Mouse (Mus musculus) midbrain, postnatal 0 days (tissue): ENCODE results near the gene Mrpl12. TPM values are rescaled to one million over a fixed set of nuclear protein-coding genes. Genes with fewer than 3 reads are reported as not detected.
A peak's percentile ranks its signal among the peaks of the same experiment; 100 is the strongest.

Experiments used
- ATAC-seq: fragments of 200-750 bp; cut with Nextera tagmentation; 2 replicates; pipeline ENCODE4 v1.8.0; 2017; ENCODE audit warnings: moderate number of reproducible peaks, mild to moderate bottlenecking, moderate TSS enrichment, moderate library complexity; ENCODE audit not compliant: low FRiP score
- DNase-seq: peaks from one replicate; pipeline ENCODE4 v3.0.0-alpha.2; 2015; ENCODE audit warnings: low spot score
- H3K27ac ChIP-seq: fragments of 300-500 bp; sonication (generic); 2 replicates; pipeline ENCODE4 v1.5.1; 2014; ENCODE audit warnings: low read depth, mild to moderate bottlenecking, low read length, mixed read lengths
- H3K27me3 ChIP-seq: fragments of 300-500 bp; sonication (generic); 2 replicates; pipeline ENCODE4 v1.6.1; 2014; ENCODE audit warnings: low read length, control low read depth, mixed read lengths; ENCODE audit not compliant: insufficient read depth
- H3K36me3 ChIP-seq: fragments of 300-500 bp; sonication (generic); 2 replicates; pipeline ENCODE4 v1.6.1; 2014; ENCODE audit warnings: low read length, control low read depth, mixed read lengths; ENCODE audit not compliant: insufficient read depth
- H3K4me1 ChIP-seq: fragments of 300-500 bp; sonication (generic); 2 replicates; pipeline ENCODE4 v1.6.1; 2014; ENCODE audit warnings: mild to moderate bottlenecking, control low read depth, antibody characterized with exemption, low read length, mixed read lengths; ENCODE audit not compliant: insufficient read depth
- H3K4me2 ChIP-seq: fragments of 300-500 bp; sonication (generic); 2 replicates; pipeline ENCODE4 v1.6.1; 2014; ENCODE audit warnings: low read depth, mild to moderate bottlenecking, low read length, mixed read lengths; ENCODE audit not compliant: poor library complexity, severe bottlenecking
- H3K4me3 ChIP-seq: fragments of 300-500 bp; sonication (generic); 2 replicates; pipeline ENCODE4 v1.5.1; 2014; ENCODE audit warnings: low read depth, mild to moderate bottlenecking, low read length, moderate library complexity
- H3K9ac ChIP-seq: fragments of 300-500 bp; sonication (generic); replicated peaks from 2 replicates; pipeline ENCODE4 v1.6.1; 2014; ENCODE audit warnings: mild to moderate bottlenecking, low read length, moderate library complexity, mixed read lengths; ENCODE audit not compliant: poor library complexity, severe bottlenecking
- H3K9me3 ChIP-seq: fragments of 300-500 bp; sonication (generic); 2 replicates; pipeline ENCODE4 v1.6.1; 2016; ENCODE audit warnings: low read length, control low read depth
- CTCF ChIP-seq: IDR thresholded peaks from 2 replicates; pipeline ENCODE4 v1.5.1; 2016; ENCODE audit warnings: antibody characterized with exemption, mild to moderate bottlenecking
- WGBS: fragments of 180-500 bp; shearing (Covaris S2); extraction: QIAGEN DNeasy Blood & Tissue Kit; methylation state at CpG from one replicate; pipeline ENCODE4 v1.1.7; 2014; 5-methylcytosine and 5-hydroxymethylcytosine counted together
- polyA plus RNA-seq: library from polyadenylated mRNA; unstranded; fragments of >200 nt; fragmentation: Nextera tagmentation; extraction: Ambion mirVana; gene quantifications from 2 replicates; pipeline ENCODE4 v1.2.1, GENCODE M21; 2015
- total RNA-seq: library from RNA; depleted of rRNA; stranded (reverse); fragments of >200 nt; gene quantifications from 2 replicates; pipeline ENCODE4 v1.2.3, GENCODE M21; 2014

The Mrpl12 gene
- total and polyA plus RNA-seq, 2 experiments from 2014 or later = 42.7 to 147 TPM

- Histone ChIP-seq H3K9me3 (no peaks in the 10 kb centered on the region), H3K4me3 (peak overlapping the region; percentile 75)
- WGBS = 5% methylated on average over 10 of the region's 10 CpGs
These were observed 838 bp downstream of the Mrpl12 start for GRCm38 (mm10) chr11:120485251-120485650.

GRCm38 (mm10) chr11:120488516-120488915 lies 4.1 kb downstream of the Mrpl12 start:
- H3K36me3 ChIP-seq = peaks cover 23% of the 10 kb centered on the region
- no peak overlapping the region for H3K4me2 ChIP-seq
- WGBS = 76% methylated on average over 4 of the region's 4 CpGs
- H3K4me3 ChIP-seq = no peak overlapping the region
- peaks cover 21% of the 10 kb centered on the region for H3K4me1 ChIP-seq
- no peak overlapping the region for H3K9ac ChIP-seq
- H3K27ac ChIP-seq = no peak overlapping the region
- ATAC-seq (no peak), DNase-seq (no peak)
- no peaks in the 10 kb centered on the region for H3K27me3 ChIP-seq
- H3K9me3 ChIP-seq = no peaks in the 10 kb centered on the region
- TF ChIP-seq CTCF = no peak

More at GRCm38 (mm10) chr11:120485251-120485650, 838 bp downstream of the Mrpl12 start:
- DNase-seq = no peak
- Histone ChIP-seq H3K27ac (peak overlapping the region; percentile 74; the same call in 1 of the 2 replicates), H3K27me3 (no peaks in the 10 kb centered on the region), H3K36me3 (peaks cover 46% of the 10 kb centered on the region), H3K9ac (peak overlapping the region; percentile 87), H3K4me2 (peak overlapping the region; percentile 59), H3K4me1 (peaks cover 3% of the 10 kb centered on the region; the same call in 1 of the 2 replicates)
- TF ChIP-seq CTCF = no peak
- no peak for ATAC-seq

GRCm38 (mm10) chr11:120489054-120489761 lies 4.8 kb downstream of the Mrpl12 start:
- TF ChIP-seq CTCF = peak; percentile 92

GRCm38 (mm10) chr11:120490291-120491046 lies 6.1 kb downstream of the Mrpl12 start:
- Histone ChIP-seq H3K4me1 (peaks cover 19% of the 10 kb centered on the region), H3K27ac (peak overlapping the region; percentile 55; the same call in 1 of the 2 replicates), H3K36me3 (peaks cover 26% of the 10 kb centered on the region), H3K9me3 (no peaks in the 10 kb centered on the region), H3K4me3 (no peak overlapping the region), H3K9ac (no peak overlapping the region), H3K4me2 (no peak overlapping the region), H3K27me3 (no peaks in the 10 kb centered on the region)
- TF ChIP-seq CTCF = peak; percentile 19
- DNase-seq (no peak), ATAC-seq (no peak)
- 34% methylated on average over 4 of the region's 4 CpGs for WGBS

More at GRCm38 (mm10) chr11:120489054-120489761, 4.8 kb downstream of the Mrpl12 start:
- Histone ChIP-seq H3K36me3 (peaks cover 21% of the 10 kb centered on the region), H3K9ac (no peak overlapping the region), H3K27me3 (no peaks in the 10 kb centered on the region), H3K4me1 (peaks cover 21% of the 10 kb centered on the region), H3K4me2 (no peak overlapping the region), H3K4me3 (no peak overlapping the region), H3K9me3 (no peaks in the 10 kb centered on the region), H3K27ac (no peak overlapping the region)
- WGBS = 67% methylated on average over 4 of the region's 4 CpGs
- ATAC-seq = no peak
- peak; percentile 90 for DNase-seq

GRCm38 (mm10) chr11:120491317-120492023 lies 7.1 kb downstream of the Mrpl12 start, which contains the start of gene Slc25a10:
TSS of gene Slc25a10 (plus strand) at chr11:120491840.
- ATAC-seq = peak; percentile 86
- peak within 1 kb of the TSS; percentile 64 for H3K9ac ChIP-seq
- peak within 1 kb of the TSS; percentile 55 for H3K27ac ChIP-seq
- H3K36me3 ChIP-seq = peaks cover 34% of the 10 kb centered on the region
- H3K4me1 ChIP-seq = peaks cover 18% of the 10 kb centered on the region
- peak within 1 kb of the TSS; percentile 66 for H3K4me3 ChIP-seq
- H3K9me3 ChIP-seq = no peaks in the 10 kb centered on the region
- WGBS = under 1% methylated on average over 35 of the region's 35 CpGs
- no peak for TF ChIP-seq CTCF
- H3K27me3 ChIP-seq = no peaks in the 10 kb centered on the region
- peak within 1 kb of the TSS; percentile 74 for H3K4me2 ChIP-seq
- peak; percentile 94 for DNase-seq
